Mouse (Mus musculus): ENCODE results near the gene Pip5k1c. TPM values are rescaled to one million over a fixed set of nuclear protein-coding genes. Genes with fewer than 3 reads are reported as not detected.

Pip5k1c gene
- total RNA-seq (2015) (18.9 and 24.6 TPM in 2 replicates), total RNA-seq (2017) (32.4 and 37.4 TPM in 2 replicates)

GRCm38 (mm10) chr10:81292554-81293333, at the start of gene Pip5k1c:
TSS of gene Pip5k1c (plus strand) at chr10:81292963.
- ATAC-seq (replicated peaks; ENCODE audit: poor library complexity): peak; percentile 76

- ATAC-seq (replicated peaks; ENCODE audit: poor library complexity): no peak
These were observed 48.6 kb upstream of the Pip5k1c start for GRCm38 (mm10) chr10:81244146-81244545.

- peak; percentile 94 for ATAC-seq (replicated peaks; ENCODE audit: poor library complexity)
These were observed 48.2 kb upstream of the Pip5k1c start for GRCm38 (mm10) chr10:81244595-81244994.

- ATAC-seq (replicated peaks; ENCODE audit: poor library complexity): no peak
These were observed 47.6 kb upstream of the Pip5k1c start for GRCm38 (mm10) chr10:81245166-81245565.

GRCm38 (mm10) chr10:81247804-81248203, 45.0 kb upstream of the Pip5k1c start:
- no peak for ATAC-seq (replicated peaks; ENCODE audit: poor library complexity)

GRCm38 (mm10) chr10:81249442-81249841, 43.3 kb upstream of the Pip5k1c start:
- ATAC-seq (replicated peaks; ENCODE audit: poor library complexity): no peak

GRCm38 (mm10) chr10:81252424-81253419, 40.0 kb upstream of the Pip5k1c start, which contains the start of gene Matk:
TSS of gene Matk (plus strand) at chr10:81252935.
- peak; percentile 33 for ATAC-seq (replicated peaks; ENCODE audit: poor library complexity)

- ATAC-seq (replicated peaks; ENCODE audit: poor library complexity): peak; percentile 52
These were observed 37.9 kb upstream of the Pip5k1c start for GRCm38 (mm10) chr10:81254886-81255285.

- peak; percentile 40; the same call in 1 of the 2 replicates for ATAC-seq (replicated peaks; ENCODE audit: poor library complexity)
These were observed 35.4 kb upstream of the Pip5k1c start for GRCm38 (mm10) chr10:81257158-81258039.

GRCm38 (mm10) chr10:81259225-81259884, 33.4 kb upstream of the Pip5k1c start:
- ATAC-seq (replicated peaks; ENCODE audit: poor library complexity): no peak

- no peak for ATAC-seq (replicated peaks; ENCODE audit: poor library complexity)
These were observed 31.7 kb upstream of the Pip5k1c start for GRCm38 (mm10) chr10:81261025-81261424.

- ATAC-seq (replicated peaks; ENCODE audit: poor library complexity): no peak
These were observed 27.2 kb upstream of the Pip5k1c start for GRCm38 (mm10) chr10:81265540-81265939.

- ATAC-seq (replicated peaks; ENCODE audit: poor library complexity): peak; percentile 85
These were observed 26.3 kb upstream of the Pip5k1c start, which contains the start of the genes Mrpl54 and Apba3 for GRCm38 (mm10) chr10:81266211-81267105. TSS of gene Mrpl54 (minus strand) at chr10:81266934. TSS of gene Apba3 (plus strand) at chr10:81266960.

- peak; percentile 80 for ATAC-seq (replicated peaks; ENCODE audit: poor library complexity)
These were observed 24.7 kb upstream of the Pip5k1c start for GRCm38 (mm10) chr10:81268056-81268455.

- no peak for ATAC-seq (replicated peaks; ENCODE audit: poor library complexity)
These were observed 23.9 kb upstream of the Pip5k1c start for GRCm38 (mm10) chr10:81268643-81269412.

GRCm38 (mm10) chr10:81272356-81272755, 20.4 kb upstream of the Pip5k1c start:
- no peak for ATAC-seq (replicated peaks; ENCODE audit: poor library complexity)

GRCm38 (mm10) chr10:81273842-81274241, 18.9 kb upstream of the Pip5k1c start:
- ATAC-seq (replicated peaks; ENCODE audit: poor library complexity): no peak

- ATAC-seq (replicated peaks; ENCODE audit: poor library complexity): no peak
These were observed 15.1 kb upstream of the Pip5k1c start for GRCm38 (mm10) chr10:81277676-81278075.
